Mouse (Mus musculus): ENCODE results near the gene Rpl23.

- TF ChIP-seq CTCF (IDR thresholded peaks at IDR 0.05; ENCODE audit: low read depth), result no peak
- TF ChIP-seq EP300 (IDR thresholded peaks at IDR 0.05; ENCODE audit: low read depth), result no peak
Measured at GRCm38 (mm10) chr11:97832001-97832400, 49.8 kb upstream of the Rpl23 start.

Data from liver, postnatal 0 days (tissue).